Mouse (Mus musculus) brain, embryonic 14.5 days (tissue): ENCODE measurements around the gene Svep1. TPM values are rescaled to one million over a fixed set of nuclear protein-coding genes. Genes with fewer than 3 reads are reported as not detected.

Experiments used
- DNase-seq: peaks from one replicate; pipeline ENCODE4 v3.0.0-alpha.2; 2011; ENCODE audit warnings: low read depth
- CTCF ChIP-seq: fragments of 200-500 bp; IDR thresholded peaks from 2 replicates; pipeline ENCODE4 v1.5.1; 2012; ENCODE audit warnings: inconsistent platforms, mild to moderate bottlenecking, moderate library complexity, borderline replicate concordance; ENCODE audit not compliant: insufficient read depth, insufficient read length; ENCODE audit errors: extremely low read depth
- POLR2A ChIP-seq: fragments of 200-500 bp; IDR thresholded peaks from 2 replicates; pipeline ENCODE4 v1.6.1; 2012; ENCODE audit warnings: mild to moderate bottlenecking, inconsistent platforms, borderline replicate concordance; ENCODE audit not compliant: poor library complexity, insufficient read depth, insufficient read length, severe bottlenecking; ENCODE audit errors: extremely low read depth
- polyA plus RNA-seq: library from polyadenylated mRNA; depleted of rRNA; stranded (reverse); fragments of >200 nt; gene quantifications from 2 replicates; pipeline ENCODE4 v1.2.3, GENCODE M21; 2012; rRNA removed

The Svep1 gene
- polyA plus RNA-seq, 1 experiment: 2.3 TPM

DNA sequence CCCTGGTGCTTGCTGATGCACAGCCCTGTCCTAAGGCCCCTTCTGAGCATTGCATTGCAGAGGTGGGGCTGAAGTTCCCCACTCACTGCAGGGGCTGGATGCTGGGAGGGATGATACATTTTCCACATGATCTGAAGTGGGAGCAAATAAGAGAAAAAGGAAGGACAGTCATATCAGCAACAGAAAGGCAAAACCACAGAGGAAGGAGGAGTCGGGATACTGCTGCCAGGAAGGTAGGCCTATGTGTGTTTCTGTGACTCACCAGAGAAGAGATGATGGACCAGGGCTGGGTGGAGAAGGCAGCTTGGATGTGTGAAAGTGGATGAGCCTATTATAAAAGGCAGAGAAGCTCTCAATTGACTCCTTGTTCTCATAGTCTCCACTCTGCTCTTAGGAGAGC lies 173.9 kb downstream of the Svep1 start:
- TF ChIP-seq CTCF (no peak), POLR2A (no peak)
- no peak for DNase-seq

DNA sequence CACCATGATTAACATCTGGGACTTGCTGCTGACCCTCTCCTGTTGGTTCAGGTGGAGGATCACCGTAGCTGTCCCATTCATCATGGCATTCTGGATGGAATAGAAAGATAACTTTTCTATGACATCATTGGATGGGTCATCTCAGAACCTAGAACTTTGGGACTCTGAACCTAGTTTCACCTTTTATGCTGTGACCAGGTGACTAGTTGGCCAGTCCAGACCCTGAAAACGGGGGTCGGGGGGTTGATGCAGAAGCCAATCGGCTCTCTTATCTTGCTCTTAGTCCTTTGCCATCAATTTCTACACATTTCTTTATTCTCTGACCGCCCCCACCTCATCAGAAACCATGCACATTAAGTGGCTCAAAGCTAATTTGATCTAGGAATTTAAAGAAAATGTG lies 197.6 kb downstream of the Svep1 start, which contains the start of gene Txndc8:
Gene Txndc8, minus strand, starts transcription at position 101 of the 400 bp plus-strand sequence.
- DNase-seq: no peak
- TF ChIP-seq CTCF: no peak
- TF ChIP-seq POLR2A: no peak

GRCm38 (mm10) chr4:58003501-58003900 lies 203.2 kb downstream of the Svep1 start:
- no peak for DNase-seq
- TF ChIP-seq CTCF (no peak), POLR2A (no peak)

Other genes with a start within 250 kb of the Svep1 start
- not detected in 2 replicates for gene Txndc8, start 197.7 kb downstream of the Svep1 start, polyA plus RNA-seq
- 0.03 and 0.10 TPM in 2 replicates for gene Musk, start 79.1 kb upstream of the Svep1 start, polyA plus RNA-seq